Mouse (Mus musculus): Measurements from ENCODE around the gene Lpcat2.
"Not testable (repeated sequence)": the region's sequence is repeated elsewhere in the genome, so short reads cannot be mapped to it uniquely, and the experiment has no call there.

The Lpcat2 gene

DNA sequence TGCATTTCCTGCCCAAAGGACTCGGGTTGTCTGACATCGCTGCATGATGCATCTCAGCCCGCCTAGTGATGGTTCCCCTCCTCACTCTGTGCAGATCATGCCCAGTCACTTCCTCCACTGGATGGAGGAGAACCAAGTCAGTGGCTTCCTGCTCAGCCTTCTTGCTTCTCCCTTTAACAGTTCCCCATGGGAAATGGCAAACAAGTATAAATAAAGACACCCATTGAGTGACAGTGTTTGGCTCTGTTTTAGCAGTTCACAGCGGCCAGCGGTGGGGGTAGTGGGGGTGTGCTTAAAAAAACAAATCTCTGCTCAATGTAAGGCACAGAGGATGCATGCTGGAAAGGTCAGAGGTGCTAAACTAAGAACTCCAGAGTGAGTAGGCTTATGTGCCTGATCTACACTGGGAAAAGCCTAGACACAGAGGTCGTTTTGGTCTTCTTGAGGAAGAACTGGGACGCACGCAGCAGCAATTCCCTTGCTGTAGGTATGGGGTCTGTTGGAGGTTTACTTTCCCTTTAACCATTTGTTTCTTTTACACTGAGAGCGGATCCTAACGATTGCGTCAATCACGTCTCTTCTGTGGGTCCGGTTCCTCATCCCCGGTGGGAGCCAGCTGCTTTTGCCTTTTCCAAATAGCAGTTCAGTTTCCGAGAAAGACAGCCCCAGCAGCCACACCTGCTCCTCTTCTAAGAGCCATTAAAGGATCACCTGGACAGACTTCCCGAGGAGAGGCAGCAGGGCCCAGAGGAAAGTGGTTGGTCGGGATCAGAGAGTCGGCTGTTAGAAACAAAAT lies 1.8 kb upstream of the Lpcat2 start:
- DNase-seq (ENCODE audit: low read depth, low spot score): no peak

DNA sequence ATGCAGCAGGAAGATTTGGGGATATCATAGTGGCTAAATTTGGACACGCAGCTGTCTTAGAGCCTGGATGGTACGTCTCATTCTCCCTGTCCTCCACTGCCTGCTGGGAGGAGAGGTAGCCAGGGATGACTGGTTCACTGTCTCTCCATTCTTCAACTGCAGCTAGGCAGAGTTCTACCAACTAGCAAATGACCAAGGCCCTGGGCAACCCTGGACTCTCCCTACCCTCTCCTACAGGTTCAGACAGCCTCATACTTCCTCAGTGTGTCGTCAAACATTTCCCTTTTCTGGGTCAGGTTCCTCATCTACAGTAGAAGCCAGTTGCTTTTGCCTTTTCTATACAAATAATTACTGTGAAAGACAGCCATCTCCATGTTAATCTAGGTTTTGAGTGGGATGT lies 466 bp upstream of the Lpcat2 start:
- no peak for DNase-seq (ENCODE audit: low read depth, low spot score)

DNA sequence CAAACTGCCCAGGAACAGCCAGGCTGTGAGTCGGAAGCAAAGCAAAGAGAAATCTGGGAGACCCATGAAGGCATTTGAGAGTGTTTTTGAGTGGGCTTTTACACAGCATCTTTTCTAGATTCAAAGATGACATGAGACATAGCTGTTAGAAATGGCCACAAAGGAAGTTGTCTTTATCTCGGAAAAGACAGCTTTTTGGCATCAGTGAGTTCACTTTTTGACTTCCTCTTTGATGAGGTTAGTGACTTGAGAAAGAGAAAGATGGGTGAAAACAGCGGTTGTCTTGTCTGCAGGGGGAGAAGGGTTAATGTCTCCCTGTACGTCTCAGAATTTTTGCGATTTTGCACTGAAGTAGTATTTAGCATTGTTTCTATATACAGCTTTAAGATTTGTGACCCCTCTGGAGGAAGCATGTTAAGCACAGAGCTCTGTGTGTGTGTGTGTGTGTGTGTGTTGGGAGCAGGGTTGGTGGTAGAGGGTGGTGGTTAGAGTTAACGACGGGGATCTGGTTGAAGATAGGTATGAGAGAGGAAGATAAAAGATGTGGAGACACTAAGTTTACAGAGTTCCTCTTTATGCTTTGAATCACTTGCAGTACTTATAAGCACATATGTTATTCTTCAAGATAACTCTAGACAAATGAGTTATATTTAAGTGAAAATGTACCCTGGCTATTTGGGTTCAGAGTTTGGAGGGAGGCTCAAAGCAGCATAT lies 1.3 kb downstream of the Lpcat2 start:
- DNase-seq (ENCODE audit: low read depth, low spot score): no peak

DNA sequence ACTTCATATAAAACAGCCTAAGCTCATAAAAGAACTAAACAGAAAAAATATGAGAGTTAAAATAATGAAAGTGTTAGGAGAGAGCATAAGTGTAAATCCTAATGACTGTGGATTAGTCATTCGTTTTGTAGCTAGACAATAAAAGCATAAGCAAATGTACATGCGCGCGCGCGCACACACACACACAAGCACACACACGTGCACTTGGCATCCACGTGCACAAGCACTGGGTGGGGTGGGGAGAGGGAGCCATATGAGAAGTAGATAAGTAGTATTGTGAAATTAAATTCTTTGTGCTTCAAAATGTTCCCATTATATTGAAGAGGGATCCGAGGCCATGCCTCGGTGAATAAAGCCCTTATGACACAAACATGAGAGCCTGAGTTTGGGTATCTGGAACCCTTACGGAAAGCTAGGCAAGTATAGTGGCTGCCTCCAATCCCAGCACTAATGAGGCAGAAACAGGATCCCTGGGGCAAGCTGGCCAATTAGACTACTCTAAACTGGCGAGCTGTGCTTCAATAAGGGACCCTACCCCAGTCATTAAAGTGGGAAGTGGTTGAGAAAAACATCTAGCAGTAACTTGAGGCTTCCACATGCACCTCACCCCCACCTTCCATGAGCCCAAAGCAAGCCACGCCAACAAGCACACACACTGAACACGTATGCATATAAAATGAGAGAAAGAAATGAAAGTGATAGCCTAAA lies 3.5 kb downstream of the Lpcat2 start:
- no peak for DNase-seq (ENCODE audit: low read depth, low spot score)

DNA sequence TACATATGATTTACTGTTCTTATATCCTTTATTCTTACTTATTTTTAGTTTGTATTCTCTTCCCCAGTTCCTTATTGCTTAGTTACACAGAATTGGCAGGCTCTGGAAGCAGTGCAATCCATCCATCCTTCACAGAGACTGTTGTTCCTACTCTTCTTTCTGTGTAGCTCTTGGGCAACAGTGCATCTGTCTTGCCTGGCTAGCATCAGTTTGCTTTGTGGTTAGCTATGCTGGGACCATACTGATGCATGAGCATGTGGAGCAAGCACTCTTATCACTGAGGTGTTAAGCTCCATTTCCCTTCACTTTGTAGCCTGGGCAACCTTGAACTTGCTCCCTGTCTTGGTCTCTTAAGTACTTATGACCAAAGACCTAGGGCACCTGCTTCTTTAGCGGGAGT lies 6.8 kb downstream of the Lpcat2 start:
- no peak for DNase-seq (ENCODE audit: low read depth, low spot score)

DNA sequence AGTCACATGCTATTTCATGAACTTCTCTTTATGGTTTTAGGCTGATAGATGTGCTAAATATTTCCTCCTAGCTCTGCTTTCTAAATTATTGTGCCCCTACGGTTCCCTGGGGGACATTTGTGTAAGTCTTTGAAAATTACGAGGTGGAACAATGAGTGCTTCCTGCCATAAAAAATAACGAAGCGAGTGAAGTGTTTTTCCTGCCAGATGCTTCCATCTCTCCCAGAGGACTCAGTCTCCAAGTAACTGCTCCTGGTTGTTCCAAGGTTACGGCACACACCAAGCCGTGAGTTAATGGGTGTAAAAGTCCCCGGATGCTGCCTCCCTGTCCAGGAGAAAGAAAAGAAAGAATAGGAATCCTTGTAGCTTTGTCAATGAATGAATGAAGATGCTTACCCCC lies 15.1 kb downstream of the Lpcat2 start:
- DNase-seq (ENCODE audit: low read depth, low spot score): no peak

DNA sequence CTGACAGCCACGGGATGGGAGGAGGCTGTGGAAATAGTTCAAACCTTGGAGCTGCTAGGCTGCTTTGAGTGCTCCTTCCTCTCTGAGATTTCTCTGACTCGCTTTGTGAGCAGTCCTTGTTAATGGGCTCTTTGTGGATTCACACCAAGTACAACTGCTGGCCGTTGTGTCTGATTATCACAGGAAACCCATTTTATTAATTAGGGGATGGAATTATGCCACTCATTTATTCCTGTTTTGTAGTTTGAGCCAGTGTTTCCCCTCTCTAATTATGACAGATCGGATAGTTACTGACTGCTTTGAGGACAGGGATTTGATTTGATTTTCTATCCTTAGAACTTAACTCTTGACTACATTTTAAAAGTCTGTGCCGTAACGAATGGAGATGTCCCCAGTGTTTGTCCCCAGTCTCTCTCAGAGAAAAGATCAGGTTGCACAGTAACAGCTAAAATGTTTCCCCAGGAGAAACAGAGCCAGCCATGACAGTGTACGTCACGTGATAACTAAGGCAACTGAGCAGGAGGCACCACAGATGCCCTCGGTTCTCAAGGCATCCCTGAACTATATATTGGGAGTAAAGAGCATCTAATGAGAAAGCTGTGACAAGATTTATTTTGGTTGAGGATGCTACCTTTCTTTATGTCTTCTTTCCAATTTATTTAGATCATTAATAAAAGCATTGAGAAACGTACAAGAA lies 17.1 kb downstream of the Lpcat2 start:
- DNase-seq (ENCODE audit: low read depth, low spot score): no peak

DNA sequence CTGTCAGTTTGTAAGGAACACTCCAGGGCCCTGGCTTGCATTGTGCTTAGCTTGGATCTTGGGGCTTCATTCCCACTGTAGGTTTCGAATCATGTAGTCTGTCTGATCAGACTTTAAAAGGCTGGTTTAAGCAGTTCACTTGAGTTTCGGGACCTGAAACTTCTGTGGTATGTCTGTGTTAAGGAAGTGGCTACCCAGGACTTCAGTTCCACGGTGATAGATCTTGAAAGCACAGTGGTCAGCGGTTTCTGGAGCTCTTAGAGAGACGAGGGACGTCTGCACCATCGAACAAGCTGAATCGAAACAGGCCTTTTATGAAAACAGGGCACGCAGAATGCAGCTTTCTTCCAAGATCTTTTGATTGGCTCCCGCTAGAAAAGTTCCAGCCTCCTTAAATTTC lies 20.7 kb downstream of the Lpcat2 start:
- DNase-seq (ENCODE audit: low read depth, low spot score): no peak

DNA sequence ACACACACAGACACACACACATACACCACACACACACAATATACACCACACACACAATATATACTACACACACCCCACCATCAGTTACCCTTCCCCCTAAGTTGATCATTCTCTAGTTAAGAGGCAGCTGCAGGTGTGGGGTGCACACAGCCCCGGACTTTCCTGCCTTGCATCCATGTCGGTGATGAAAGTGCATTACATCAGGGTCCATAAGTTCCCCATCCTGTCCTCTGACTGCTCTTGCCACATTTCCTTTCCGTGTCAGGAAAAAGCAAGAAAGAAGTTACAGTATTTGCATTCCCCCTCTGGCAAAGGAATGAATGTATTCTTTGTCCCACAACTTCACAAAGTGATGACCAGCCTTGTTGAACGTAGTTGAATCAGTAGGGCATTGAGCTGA lies 26.1 kb downstream of the Lpcat2 start:
- no peak for DNase-seq (ENCODE audit: low read depth, low spot score)

DNA sequence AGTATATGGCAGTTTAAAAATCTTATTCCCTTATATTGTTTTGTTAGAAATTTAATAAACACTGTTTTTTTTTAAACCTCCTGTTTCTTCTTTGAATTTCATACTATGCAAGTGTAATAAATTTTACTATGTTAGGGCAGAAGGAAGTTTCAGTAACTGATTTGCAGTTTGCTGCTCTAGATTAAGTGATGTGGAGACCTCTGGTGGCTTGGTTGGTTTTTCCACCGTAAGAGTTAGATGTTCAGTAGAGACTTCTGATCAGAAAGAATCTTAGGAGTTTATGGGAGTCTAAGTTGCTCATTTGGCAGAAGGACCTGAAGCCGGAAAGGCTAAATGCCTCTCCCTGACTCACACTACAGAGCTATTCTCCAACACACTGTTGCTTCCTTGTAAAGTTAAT lies 28.6 kb downstream of the Lpcat2 start:
- DNase-seq (ENCODE audit: low read depth, low spot score): no peak

DNA sequence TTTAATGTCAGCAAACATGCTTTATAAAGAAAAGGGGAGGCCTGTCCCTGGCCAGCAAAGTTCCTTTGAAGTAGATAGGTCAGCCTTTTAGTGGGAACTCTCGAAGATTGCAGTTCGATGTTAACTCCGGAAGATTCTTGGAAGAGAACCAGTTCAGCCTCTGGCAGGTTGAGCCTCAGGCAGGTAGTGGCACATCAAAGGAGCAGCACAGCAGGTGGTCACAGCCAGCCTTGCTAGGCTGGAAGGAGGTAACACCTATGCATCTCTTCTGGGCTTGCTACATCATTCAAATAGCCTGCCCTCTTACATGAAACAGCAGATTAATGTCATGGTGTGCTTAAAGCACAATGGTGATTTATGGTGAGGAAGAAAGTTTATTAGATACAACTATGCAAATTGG lies 37.1 kb downstream of the Lpcat2 start:
- not testable (repeated sequence) for DNase-seq (ENCODE audit: low read depth, low spot score)

DNA sequence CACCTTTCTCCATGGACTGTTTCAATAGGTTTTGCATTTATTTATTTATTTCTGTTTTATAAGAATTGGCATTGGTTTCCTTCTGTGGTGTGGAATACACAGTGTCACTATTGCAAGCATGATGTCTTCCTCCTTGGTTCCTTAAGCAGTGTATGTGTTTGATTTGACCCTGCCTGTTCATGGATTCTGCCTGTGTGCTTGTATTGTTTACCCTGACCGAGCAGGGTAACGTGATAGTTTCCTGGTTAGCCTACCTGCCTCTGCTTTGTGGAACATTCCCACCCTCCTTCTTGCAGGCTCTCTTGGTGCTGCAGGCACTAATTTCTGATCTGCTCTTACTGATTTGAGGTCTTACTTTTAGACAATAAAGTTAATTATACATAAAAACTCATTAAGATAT lies 38.7 kb downstream of the Lpcat2 start:
- no peak for DNase-seq (ENCODE audit: low read depth, low spot score)

DNA sequence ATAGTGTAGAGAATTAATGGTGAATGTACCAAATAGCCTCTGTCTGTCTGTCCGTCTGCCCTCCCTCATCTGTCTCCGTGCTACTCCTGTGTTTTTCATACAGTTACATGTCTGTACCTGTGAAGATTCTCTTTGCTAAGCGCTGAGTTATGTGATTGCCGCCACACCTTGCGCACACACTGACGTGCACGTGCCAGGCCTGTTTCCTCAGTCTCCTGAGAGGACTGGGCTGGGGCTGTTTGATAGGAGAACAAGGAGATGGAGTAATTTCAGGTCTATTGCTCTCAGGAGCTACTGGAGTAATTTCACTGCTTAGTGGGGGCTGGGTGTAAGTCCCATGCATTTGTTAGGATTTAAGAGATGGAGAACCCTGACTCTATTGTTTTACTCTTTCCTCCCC lies 39.9 kb downstream of the Lpcat2 start:
- no peak for DNase-seq (ENCODE audit: low read depth, low spot score)

DNA sequence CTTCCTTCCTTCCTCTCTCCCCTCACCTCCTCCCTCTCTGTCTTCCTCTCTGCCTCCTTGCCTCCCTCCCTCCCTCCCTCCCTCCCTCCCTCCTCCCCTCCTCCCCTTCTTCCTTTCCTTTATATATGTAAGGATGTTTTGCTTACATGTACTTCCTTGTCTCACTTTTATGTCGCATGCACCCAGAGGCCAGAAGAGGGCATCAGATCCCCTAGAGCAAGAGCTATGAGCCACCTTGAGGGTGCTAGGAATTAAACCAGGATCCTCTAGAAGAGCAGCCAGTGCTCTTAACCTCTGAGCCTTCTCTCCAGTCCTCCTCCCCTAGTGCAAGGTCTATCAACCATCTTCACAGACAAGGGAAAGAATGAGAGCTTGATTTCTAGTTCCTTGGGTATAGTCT lies 40.9 kb downstream of the Lpcat2 start:
- no peak for DNase-seq (ENCODE audit: low read depth, low spot score)

DNA sequence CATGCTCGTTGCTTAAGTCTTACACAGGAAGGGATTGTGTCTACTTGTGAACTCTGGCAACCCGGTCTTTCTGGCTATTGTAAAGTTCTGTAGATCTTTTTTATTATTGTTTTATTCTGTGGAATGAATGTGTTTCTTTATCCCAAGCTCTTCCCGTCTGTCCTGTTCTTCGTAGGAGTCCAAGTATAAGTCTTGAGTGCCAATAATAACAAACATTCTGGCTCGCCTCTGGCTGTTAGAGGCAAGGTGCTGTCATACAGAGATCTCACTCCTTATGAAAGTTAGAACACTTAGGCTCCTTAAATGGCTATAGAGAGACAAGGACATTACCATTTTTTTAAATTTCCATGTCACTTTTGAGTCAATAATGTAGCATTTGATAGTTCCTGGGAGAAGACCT lies 41.5 kb downstream of the Lpcat2 start:
- no peak for DNase-seq (ENCODE audit: low read depth, low spot score)

DNA sequence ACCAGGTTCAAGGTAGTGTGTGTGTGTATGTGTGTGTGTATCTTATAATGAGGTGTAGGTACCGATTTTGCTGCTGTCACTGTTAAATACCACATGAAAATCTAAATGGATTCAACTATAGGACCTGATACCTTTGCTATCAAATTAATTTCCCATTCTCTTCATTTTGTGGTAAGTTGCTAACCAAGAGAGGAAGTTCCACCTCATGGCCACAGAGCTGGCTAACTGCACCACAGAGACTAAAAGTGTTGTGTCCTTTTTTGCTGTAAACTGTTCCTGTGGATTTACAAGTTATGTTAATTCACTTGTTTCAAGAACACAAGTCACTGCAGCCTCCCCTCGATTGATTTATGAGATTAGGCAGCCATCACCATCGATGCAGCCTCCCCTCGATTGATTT lies 42.7 kb downstream of the Lpcat2 start:
- no peak for DNase-seq (ENCODE audit: low read depth, low spot score)

DNA sequence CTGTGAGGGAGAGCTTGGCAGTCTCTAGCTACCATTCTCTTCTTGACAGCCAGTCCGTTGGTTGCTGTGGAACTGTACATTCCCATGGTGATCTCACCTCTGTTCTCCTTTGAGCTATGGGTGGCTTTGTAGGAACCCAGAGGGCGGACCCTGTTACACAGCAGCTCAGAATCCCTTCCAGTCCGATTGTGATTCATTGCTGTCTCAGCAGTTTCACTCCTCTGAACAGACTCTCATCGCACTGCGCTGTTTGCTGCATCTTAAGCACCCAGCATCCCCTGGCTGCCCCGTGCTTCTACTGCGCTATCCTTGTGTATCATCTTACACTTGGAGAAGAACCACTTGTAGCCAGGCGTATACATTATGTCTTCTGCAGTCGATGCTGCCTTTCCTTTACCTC lies 44.5 kb downstream of the Lpcat2 start:
- no peak for DNase-seq (ENCODE audit: low read depth, low spot score)

DNA sequence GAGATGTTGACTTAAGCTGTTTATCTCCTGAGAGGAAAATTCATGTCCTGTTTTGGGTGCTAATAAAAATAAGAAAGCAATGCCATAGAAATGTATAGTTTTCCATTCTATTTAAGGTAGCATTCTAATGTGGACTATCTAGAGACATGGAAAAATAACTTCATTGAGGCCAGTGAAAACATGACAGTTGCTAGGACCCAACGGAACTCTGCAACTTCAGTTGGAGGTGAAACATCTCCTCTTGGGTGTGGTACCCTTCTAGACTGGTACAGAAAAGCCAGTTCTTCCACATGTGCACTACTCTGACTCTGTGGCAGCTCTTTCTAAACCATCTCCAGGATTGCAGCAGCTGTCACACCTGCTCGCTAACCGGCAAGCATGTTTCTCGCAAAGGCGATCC lies 46.0 kb downstream of the Lpcat2 start, which contains the start of gene Capns2:
TSS of gene Capns2 (plus strand) at position 301 of the 400 bp plus-strand sequence.
- no peak for DNase-seq (ENCODE audit: low read depth, low spot score)

DNA sequence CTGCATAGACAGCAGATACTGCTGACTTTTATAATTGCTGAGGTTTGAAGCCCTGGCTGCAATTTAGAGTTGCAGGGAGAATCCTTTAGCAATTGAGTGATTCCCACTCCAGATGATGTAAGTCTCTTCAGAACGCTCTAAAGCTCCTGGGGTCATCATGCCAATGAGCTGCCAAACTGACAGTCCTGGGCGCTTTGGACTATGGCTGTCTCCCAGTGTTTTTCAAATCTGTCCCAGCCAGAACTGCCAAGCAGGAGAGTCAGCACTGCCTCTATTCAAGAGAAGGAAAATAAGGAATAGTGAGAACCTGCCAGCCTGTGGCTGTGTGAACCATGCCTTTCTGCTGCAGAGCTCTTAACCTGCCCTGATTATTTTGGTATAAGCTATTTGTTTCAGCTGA lies 47.8 kb downstream of the Lpcat2 start:
- DNase-seq (ENCODE audit: low read depth, low spot score): no peak

DNA sequence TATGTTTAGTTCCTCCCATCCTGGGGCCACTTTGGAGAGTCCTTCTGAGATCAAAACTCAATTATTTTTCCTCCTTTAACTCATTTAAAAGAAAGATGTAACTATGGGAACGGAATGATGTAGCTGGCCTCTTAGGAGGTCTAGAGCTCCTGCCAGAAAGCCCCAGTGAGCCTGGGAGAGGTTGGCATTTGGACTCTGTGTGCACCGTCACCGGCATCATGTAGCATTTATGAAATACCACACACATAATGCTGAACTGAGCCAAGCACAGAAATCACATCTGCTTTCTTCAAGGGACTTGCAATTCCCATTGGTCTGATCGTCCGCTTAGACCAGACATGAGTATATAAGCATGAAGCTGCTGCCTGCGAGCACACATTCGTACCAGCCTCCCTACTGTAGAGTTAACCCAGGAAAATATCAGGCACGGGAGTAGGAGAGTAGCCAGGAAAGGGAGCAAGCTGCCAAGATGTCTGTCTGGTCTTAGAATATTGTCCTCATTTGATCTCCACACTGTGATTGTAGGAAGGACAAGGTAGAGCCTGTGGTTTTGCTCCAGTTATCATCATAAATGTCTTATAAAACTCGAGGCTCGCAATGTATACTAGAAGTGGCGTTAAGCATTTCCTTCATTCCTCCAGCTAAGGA lies 48.5 kb downstream of the Lpcat2 start:
- DNase-seq (ENCODE audit: low read depth, low spot score): no peak

DNA sequence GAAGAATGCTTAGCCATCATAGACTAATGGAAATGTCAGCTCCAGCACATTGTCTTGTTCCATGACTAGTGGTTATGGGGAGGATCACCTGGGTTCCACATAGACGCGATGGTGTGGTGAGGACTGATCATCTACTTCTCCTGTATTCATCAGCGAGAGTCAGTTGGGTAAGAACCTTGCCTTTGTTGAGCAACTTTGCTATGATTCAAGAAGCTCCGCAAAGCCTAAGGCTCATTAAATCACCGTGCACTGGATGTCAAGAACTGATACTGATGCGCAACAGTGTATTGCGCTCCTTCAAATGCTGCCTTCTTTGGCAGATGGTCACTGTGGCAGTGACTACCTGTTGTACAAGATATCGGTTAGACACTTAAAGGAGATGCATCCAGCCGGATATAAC lies 51.4 kb downstream of the Lpcat2 start:
- no peak for DNase-seq (ENCODE audit: low read depth, low spot score)

DNA sequence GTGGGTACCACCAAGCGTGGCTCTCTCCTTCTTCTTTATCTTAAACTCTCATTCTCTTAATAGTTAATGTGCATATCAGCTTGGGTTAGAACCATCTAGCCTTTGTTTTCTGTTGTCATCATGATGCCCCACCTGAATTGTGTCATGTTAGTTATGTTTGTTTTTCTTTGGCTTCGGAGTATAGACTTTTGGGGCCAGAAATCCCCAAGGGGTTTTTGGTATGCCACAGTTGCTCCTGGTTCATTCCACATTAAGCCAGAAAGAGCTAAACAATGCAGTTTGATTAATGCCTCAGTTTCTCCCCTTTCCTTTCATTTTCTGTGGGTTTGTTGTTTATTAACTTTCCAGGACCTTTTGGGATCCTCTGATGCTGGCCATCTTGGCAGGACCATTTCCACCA lies 53.3 kb downstream of the Lpcat2 start:
- DNase-seq (ENCODE audit: low read depth, low spot score): no peak
